Mouse (Mus musculus) CH12.LX (cell line): ENCODE measurements at regions not wholly inside any gene's neighbourhood (a gene's known extent, or its start where the extent isn't known, plus 50 kb on each side); places are given as distances from the start of the nearest gene placed in this dataset.

Experiments used
- DNase-seq: peaks from one replicate; pipeline ENCODE4 v3.0.0-alpha.2; 2013; ENCODE audit errors: extremely low read depth
- H3K27ac ChIP-seq: 2 replicates; pipeline ENCODE4 v1.5.1; 2012; ENCODE audit warnings: low read depth, mild to moderate bottlenecking, control low read depth, moderate library complexity; ENCODE audit not compliant: insufficient read depth
- H3K27me3 ChIP-seq: replicated peaks from 2 replicates; pipeline ENCODE3; 2012; ENCODE audit warnings: inconsistent platforms
- H3K36me3 ChIP-seq, 2 experiments: replicated peaks in 1 of 2; 2 replicates each; pipeline versions ENCODE3 to v1.6.1; 2012; ENCODE audit warnings: inconsistent platforms in 1 of 2, low read length in 1 of 2, mild to moderate bottlenecking in 1 of 2, mixed read lengths in 1 of 2, moderate library complexity in 1 of 2; ENCODE audit not compliant: control insufficient read depth in 1 of 2, insufficient read depth in 1 of 2
- H3K4me1 ChIP-seq, 2 experiments: 2 replicates each; pipeline ENCODE4 v1.6.1; 2012; ENCODE audit warnings: inconsistent platforms in 1 of 2, moderate library complexity in 1 of 2; ENCODE audit not compliant: insufficient read depth in 2 of 2, control insufficient read depth in 1 of 2
- H3K4me2 ChIP-seq: 2 replicates; pipeline ENCODE4 v1.6.1; 2012; ENCODE audit warnings: low read depth, mild to moderate bottlenecking, control low read depth; ENCODE audit not compliant: poor library complexity, insufficient read depth, severe bottlenecking
- H3K4me3 ChIP-seq, 3 experiments: fragments of 150-350 bp in 1 of 3; sonication (generic) in 1 of 3; replicated peaks in 1 of 3; 2 replicates each; pipeline versions ENCODE3 to v1.5.1; 2011 to 2012; ENCODE audit warnings: low read depth in 2 of 3, low read length in 2 of 3, mild to moderate bottlenecking in 2 of 3, moderate library complexity in 2 of 3, control low read depth in 1 of 3, improper control_type of control experiment in 1 of 3, inconsistent platforms in 1 of 3, mixed read lengths in 1 of 3; ENCODE audit not compliant: poor library complexity in 1 of 3
- H3K79me2 ChIP-seq: replicated peaks from 2 replicates; pipeline ENCODE4 v1.6.1; 2012; ENCODE audit warnings: mild to moderate bottlenecking, moderate library complexity; ENCODE audit not compliant: control insufficient read depth, poor library complexity, insufficient read depth, severe bottlenecking; ENCODE audit errors: extremely low read depth
- H3K9ac ChIP-seq: 2 replicates; pipeline ENCODE4 v1.6.1; 2012; ENCODE audit warnings: low read depth, mild to moderate bottlenecking, control low read depth, moderate library complexity; ENCODE audit not compliant: insufficient read depth
- H3K9me3 ChIP-seq: replicated peaks from 2 replicates; pipeline ENCODE3; 2012; ENCODE audit warnings: low read length, inconsistent platforms, mixed read lengths
- CHD1 ChIP-seq: IDR thresholded peaks from 2 replicates; pipeline ENCODE4 v1.6.1; 2012; ENCODE audit warnings: low read depth, low read length, improper control_type of control experiment, inconsistent platforms
- CHD2 ChIP-seq: IDR thresholded peaks from 2 replicates; pipeline ENCODE4 v1.6.1; 2011; ENCODE audit warnings: low read length, improper control_type of control experiment
- CTCF ChIP-seq, 2 experiments: IDR thresholded peaks in 1 of 2; conservative IDR thresholded peaks in 1 of 2; 2 replicates each; pipeline ENCODE4 v1.5.1; 2011 to 2012; ENCODE audit warnings: low read depth in 2 of 2, low read length in 2 of 2, improper control_type of control experiment in 1 of 2, inconsistent platforms in 1 of 2, mild to moderate bottlenecking in 1 of 2, moderate library complexity in 1 of 2
- E2F4 ChIP-seq: IDR thresholded peaks from 2 replicates; pipeline ENCODE4 v1.6.1; 2011; ENCODE audit warnings: low read depth, low read length, improper control_type of control experiment; ENCODE audit not compliant: insufficient replicate concordance
- ELF1 ChIP-seq: IDR thresholded peaks from 2 replicates; pipeline ENCODE4 v1.6.1; 2014; ENCODE audit warnings: low read depth, mild to moderate bottlenecking, inconsistent platforms, low read length, improper control_type of control experiment
- EP300 ChIP-seq: IDR thresholded peaks from 2 replicates; pipeline ENCODE4 v1.6.1; 2011; ENCODE audit warnings: low read length, improper control_type of control experiment
- GABPA ChIP-seq: IDR thresholded peaks from 2 replicates; pipeline ENCODE4 v1.6.1; 2012; ENCODE audit warnings: low read depth, low read length, improper control_type of control experiment, inconsistent platforms; ENCODE audit not compliant: insufficient replicate concordance
- IRF4 ChIP-seq: IDR thresholded peaks from 2 replicates; pipeline ENCODE4 v1.6.1; 2014; ENCODE audit warnings: low read depth, mild to moderate bottlenecking, inconsistent platforms, low read length, improper control_type of control experiment
- JUN ChIP-seq: IDR thresholded peaks from 2 replicates; pipeline ENCODE4 v1.6.1; 2011; ENCODE audit warnings: low read depth, mild to moderate bottlenecking, low read length, improper control_type of control experiment, moderate library complexity; ENCODE audit not compliant: insufficient read depth
- MAX ChIP-seq: IDR thresholded peaks from 2 replicates; pipeline ENCODE4 v1.6.1; 2011; ENCODE audit warnings: low read length, improper control_type of control experiment
- MEF2A ChIP-seq: IDR thresholded peaks from 2 replicates; pipeline ENCODE4 v1.6.1; 2014; ENCODE audit warnings: low read depth, mild to moderate bottlenecking, inconsistent platforms, low read length, improper control_type of control experiment, borderline replicate concordance
- MXI1 ChIP-seq: IDR thresholded peaks from 2 replicates; pipeline ENCODE4 v1.6.1; 2011; ENCODE audit warnings: mild to moderate bottlenecking, low read depth, low read length, improper control_type of control experiment
- NRF1 ChIP-seq: IDR thresholded peaks from 2 replicates; pipeline ENCODE4 v1.6.1; 2014; ENCODE audit warnings: low read depth, mild to moderate bottlenecking, inconsistent platforms, low read length, improper control_type of control experiment, moderate library complexity
- PAX5 ChIP-seq: IDR thresholded peaks from 2 replicates; pipeline ENCODE4 v1.6.1; 2012; ENCODE audit warnings: low read length, inconsistent platforms, mixed read lengths
- RAD21 ChIP-seq: IDR thresholded peaks from 2 replicates; pipeline ENCODE4 v1.6.1; 2011; ENCODE audit warnings: low read depth, mild to moderate bottlenecking, low read length, improper control_type of control experiment, moderate library complexity
- RCOR1 ChIP-seq: conservative IDR thresholded peaks from 2 replicates; pipeline ENCODE4 v1.6.1; 2012; ENCODE audit warnings: low read depth, mild to moderate bottlenecking, inconsistent platforms, low read length, improper control_type of control experiment
- SIN3A ChIP-seq: IDR thresholded peaks from 2 replicates; pipeline ENCODE4 v1.6.1; 2012; ENCODE audit warnings: low read length, improper control_type of control experiment, inconsistent platforms
- SMC3 ChIP-seq: IDR thresholded peaks from 2 replicates; pipeline ENCODE4 v1.6.1; 2011; ENCODE audit warnings: low read depth, low read length, improper control_type of control experiment
- TBP ChIP-seq: conservative IDR thresholded peaks from 2 replicates; pipeline ENCODE4 v1.6.1; 2011; ENCODE audit warnings: low read depth, low read length, improper control_type of control experiment
- TCF12 ChIP-seq: IDR thresholded peaks from 2 replicates; pipeline ENCODE4 v1.6.1; 2014; ENCODE audit warnings: low read depth, mild to moderate bottlenecking, inconsistent platforms, low read length, improper control_type of control experiment
- USF2 ChIP-seq: conservative IDR thresholded peaks from 2 replicates; pipeline ENCODE4 v1.6.1; 2011; ENCODE audit warnings: low read depth, low read length, improper control_type of control experiment
- ZC3H11A ChIP-seq: IDR thresholded peaks from 2 replicates; pipeline ENCODE4 v1.6.1; 2012; ENCODE audit warnings: low read depth, mild to moderate bottlenecking, inconsistent platforms, low read length, improper control_type of control experiment
- ZKSCAN1 ChIP-seq: IDR thresholded peaks from 2 replicates; pipeline ENCODE4 v1.6.1; 2012; ENCODE audit warnings: low read depth, inconsistent platforms, low read length, improper control_type of control experiment, borderline replicate concordance
- ZNF384 ChIP-seq: IDR thresholded peaks from 2 replicates; pipeline ENCODE4 v1.6.1; 2012; ENCODE audit warnings: low read depth, low read length, improper control_type of control experiment, inconsistent platforms
- dilution Hi-C: fragments of 300-500 bp; cut with MboI; formaldehyde crosslinking; loops from 2 replicates; pipeline ENCODE4 v1.14.3; 2020; ENCODE audit warnings: low sequenced_read_pairs; ENCODE audit not compliant: extremely low pct_unique_long_range_greater_than_20kb, extremely low pct_ligation_motif_present
- in situ Hi-C: fragments of 300-500 bp; cut with MboI; formaldehyde crosslinking; loops from 3 replicates; pipeline ENCODE4 v1.14.3; 2019; ENCODE audit warnings: low sequenced_read_pairs, low pct_ligation_motif_present, low pct_unique_long_range_greater_than_20kb, mixed read lengths

GRCm38 (mm10) chr8:102899525-102899924 is 114.1 kb upstream of the Cdh11 start:
- H3K9ac ChIP-seq: no peak overlapping the region
- no peak for DNase-seq
- H3K27ac ChIP-seq: no peak overlapping the region
- in situ Hi-C loops: no loop called here
- peaks cover 33% of the 10 kb centered on the region for H3K9me3 ChIP-seq
- no peaks in the 10 kb centered on the region for H3K27me3 ChIP-seq
- no peak for TF ChIP-seq MEF2A
- no peak for TF ChIP-seq MAX
- TF ChIP-seq CHD2: no peak
- TF ChIP-seq TCF12: no peak
- TF ChIP-seq RCOR1: no peak
- no peak for TF ChIP-seq JUN
- TF ChIP-seq ZNF384: no peak
- TF ChIP-seq TBP: no peak
- TF ChIP-seq ZKSCAN1: no peak
- TF ChIP-seq GABPA: no peak
- no peak for TF ChIP-seq SMC3
- no peak for TF ChIP-seq ELF1
- no peak overlapping the region for H3K4me3 ChIP-seq
- H3K36me3 ChIP-seq: no peaks in the 10 kb centered on the region
- dilution Hi-C loops: no loop called here
- no peaks in the 10 kb centered on the region for H3K79me2 ChIP-seq
- H3K4me1 ChIP-seq: no peaks in the 10 kb centered on the region
- H3K4me2 ChIP-seq: no peak overlapping the region

DNA sequence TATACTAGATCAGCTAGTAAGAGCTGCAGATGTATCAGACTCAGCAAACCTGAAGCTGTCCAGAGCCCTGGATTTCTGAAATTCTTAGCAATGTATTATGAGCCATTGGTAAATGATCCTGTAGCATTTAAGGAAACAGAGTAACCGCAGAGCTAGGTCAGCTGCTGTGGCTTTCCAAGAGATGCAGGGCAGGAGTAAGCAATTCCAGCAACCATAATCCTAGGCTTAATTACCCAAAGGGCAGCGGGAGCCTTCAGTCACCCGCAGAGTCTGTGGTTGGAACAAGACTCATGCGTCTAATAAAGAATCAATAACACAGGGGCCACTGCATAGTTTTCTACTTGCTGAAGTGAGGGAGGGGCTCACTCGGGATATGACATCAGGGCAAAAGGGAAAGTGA is 115.2 kb upstream of the Cdh11 start:
- Histone ChIP-seq H3K4me3 (no peak overlapping the region), H3K4me2 (no peak overlapping the region), H3K9ac (no peak overlapping the region), H3K36me3 (no peaks in the 10 kb centered on the region), H3K4me1 (no peaks in the 10 kb centered on the region), H3K27ac (no peak overlapping the region), H3K9me3 (peaks cover 32% of the 10 kb centered on the region), H3K79me2 (no peaks in the 10 kb centered on the region), H3K27me3 (no peaks in the 10 kb centered on the region)
- no peak for DNase-seq
- in situ Hi-C loops: no loop called here
- dilution Hi-C loops: no loop called here
- no peak for TF ChIP-seq MAX
- no peak for TF ChIP-seq RAD21
- no peak for TF ChIP-seq ZC3H11A
- no peak for TF ChIP-seq ZKSCAN1
- no peak for TF ChIP-seq USF2
- no peak for TF ChIP-seq GABPA
- no peak for TF ChIP-seq MXI1
- no peak for TF ChIP-seq EP300
- TF ChIP-seq ZNF384: no peak
- no peak for TF ChIP-seq PAX5
- no peak for TF ChIP-seq IRF4
- TF ChIP-seq ELF1: no peak
- TF ChIP-seq SIN3A: no peak
- no peak for TF ChIP-seq CHD2
- no peak for TF ChIP-seq SMC3
- no peak for TF ChIP-seq JUN
- no peak for TF ChIP-seq CTCF (conservative IDR thresholded peaks at IDR 0.05 in 1 of 2, IDR thresholded peaks at IDR 0.05 in 1 of 2; ENCODE audit: low read depth in 2 of 2, low read length in 2 of 2)
- no peak for TF ChIP-seq CHD1
- TF ChIP-seq NRF1: no peak
- no peak for TF ChIP-seq E2F4
